Mouse (Mus musculus): Measurements from ENCODE around the gene Trim28. TPM values are rescaled to one million over a fixed set of nuclear protein-coding genes. Genes with fewer than 3 reads are reported as not detected.

The Trim28 gene
- polyA plus RNA-seq, 1 experiment = 186 TPM

DNA sequence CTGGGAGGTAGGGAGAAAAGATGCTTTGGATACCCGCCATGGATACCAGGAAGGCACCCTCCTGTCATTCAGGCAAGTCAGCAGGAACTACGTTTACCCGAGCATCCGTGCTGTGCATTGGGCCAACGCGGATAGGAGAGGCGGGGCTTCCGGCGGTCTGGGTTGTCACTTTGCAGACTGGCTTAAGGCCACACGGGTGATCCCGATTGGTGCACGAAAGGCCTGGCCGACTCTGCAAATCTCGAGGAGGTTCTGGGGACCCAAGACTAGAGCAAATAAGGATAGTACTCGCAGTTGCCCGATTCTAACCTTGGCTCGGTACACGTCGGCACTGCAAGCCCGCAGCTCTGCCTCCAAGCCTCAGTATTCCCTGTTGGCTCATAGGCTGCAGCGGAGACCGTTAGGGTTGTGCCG lies 33.2 kb upstream of the Trim28 start, which contains the start of gene Zfp324:
Zfp324 (plus strand) TSS at position 161 of the 414 bp plus-strand sequence.
- Histone ChIP-seq H3K4me3 (ENCODE audit: insufficient read depth, low read depth, low read length) (peak within 1 kb of the TSS; percentile 91), H3K36me3 (ENCODE audit: control insufficient read depth, insufficient read depth, low read length) (no peaks in the 10 kb centered on the region; the same call in 1 of the 2 replicates), H3K4me1 (ENCODE audit: control insufficient read depth, insufficient read depth, low read length) (0 out of 2 replicates have a peak, but pooled peaks cover 3% of the 10 kb centered on the region), H3K27ac (ENCODE audit: insufficient read depth, low read depth, low read length) (peak within 1 kb of the TSS; percentile 85), H3K27me3 (replicated peaks; ENCODE audit: control insufficient read depth, insufficient read depth, low read length) (no peaks in the 10 kb centered on the region)
- TF ChIP-seq POLR2A (IDR thresholded peaks at IDR 0.05; ENCODE audit: low read depth, low read length) (peak; percentile 64), CTCF (conservative IDR thresholded peaks at IDR 0.05; ENCODE audit: insufficient read depth, insufficient read length, low read depth, low read length) (no peak)
- under 1% methylated on average over 23 of the region's 23 CpGs for WGBS
- peak; percentile 96 for DNase-seq

DNA sequence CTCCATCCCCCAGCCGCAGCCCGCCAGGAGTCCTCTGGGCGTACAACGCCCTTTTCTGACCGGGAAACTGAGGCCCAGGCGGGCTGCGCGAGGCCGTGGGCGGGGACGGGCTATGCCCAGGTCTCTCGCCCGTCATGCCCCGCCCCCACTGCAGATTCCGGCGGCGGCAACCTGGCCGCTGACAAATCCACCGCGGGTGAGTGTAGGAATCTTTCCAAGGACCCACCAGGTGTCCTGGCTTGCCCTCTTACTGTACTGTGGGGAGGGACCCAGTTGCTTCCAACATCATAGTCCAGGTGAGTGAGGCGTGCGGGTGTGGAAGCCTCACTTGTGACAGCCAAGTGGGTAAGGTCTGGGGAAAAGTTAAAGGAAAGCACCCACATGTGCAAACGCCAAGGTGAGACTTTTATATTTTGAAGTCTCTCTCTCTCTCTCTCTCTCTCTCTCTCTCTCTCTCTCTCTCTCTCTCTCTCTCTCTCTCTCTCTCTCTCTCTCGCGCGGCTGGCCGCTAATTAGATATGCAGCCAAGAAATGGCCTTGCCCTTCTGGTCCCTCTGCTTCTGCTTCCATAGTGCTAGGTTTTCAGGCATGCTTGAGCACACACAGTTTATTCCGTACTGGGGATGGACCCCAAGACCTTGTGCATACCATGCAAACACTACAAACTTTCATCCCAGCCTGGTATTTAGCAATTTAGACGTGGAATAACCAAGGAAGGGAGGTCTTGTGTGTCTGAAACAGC lies 32.6 kb upstream of the Trim28 start:
- no peak for TF ChIP-seq CTCF (conservative IDR thresholded peaks at IDR 0.05; ENCODE audit: insufficient read depth, insufficient read length, low read depth, low read length)
- no peak for TF ChIP-seq POLR2A (IDR thresholded peaks at IDR 0.05; ENCODE audit: low read depth, low read length)
- under 1% methylated on average over 29 of the region's 29 CpGs for WGBS
- Histone ChIP-seq H3K36me3 (ENCODE audit: control insufficient read depth, insufficient read depth, low read length) (peaks cover 1% of the 10 kb centered on the region; the same call in 1 of the 2 replicates), H3K4me1 (ENCODE audit: control insufficient read depth, insufficient read depth, low read length) (0 out of 2 replicates have a peak, but pooled peaks cover 3% of the 10 kb centered on the region), H3K27me3 (replicated peaks; ENCODE audit: control insufficient read depth, insufficient read depth, low read length) (no peaks in the 10 kb centered on the region), H3K27ac (ENCODE audit: insufficient read depth, low read depth, low read length) (peak overlapping the region; percentile 85), H3K4me3 (ENCODE audit: insufficient read depth, low read depth, low read length) (peak overlapping the region; percentile 91)
- peak; percentile 76 for DNase-seq

DNA sequence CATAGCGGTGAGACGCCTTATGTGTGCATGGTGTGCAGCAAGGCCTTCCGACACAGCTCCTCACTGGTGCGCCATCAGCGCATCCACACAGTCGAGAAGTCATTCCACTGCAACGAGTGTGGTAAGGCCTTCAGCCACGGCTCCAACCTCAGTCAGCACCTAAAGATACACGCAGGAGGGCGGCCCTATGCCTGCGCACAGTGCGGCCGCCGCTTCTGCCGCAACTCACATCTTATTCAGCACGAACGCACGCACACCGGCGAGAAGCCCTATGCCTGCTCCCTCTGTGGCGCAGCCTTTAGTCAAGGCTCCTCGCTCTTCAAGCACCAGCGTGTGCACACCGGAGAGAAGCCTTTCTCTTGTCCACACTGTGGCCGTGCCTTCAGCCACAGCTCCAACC lies 28.0 kb upstream of the Trim28 start:
- Histone ChIP-seq H3K4me1 (ENCODE audit: control insufficient read depth, insufficient read depth, low read length) (no peaks in the 10 kb centered on the region), H3K27me3 (replicated peaks; ENCODE audit: control insufficient read depth, insufficient read depth, low read length) (no peaks in the 10 kb centered on the region), H3K4me3 (ENCODE audit: insufficient read depth, low read depth, low read length) (no peak overlapping the region), H3K36me3 (ENCODE audit: control insufficient read depth, insufficient read depth, low read length) (peaks cover 1% of the 10 kb centered on the region; the same call in 1 of the 2 replicates), H3K27ac (ENCODE audit: insufficient read depth, low read depth, low read length) (no peak overlapping the region)
- no peak for DNase-seq
- 95% methylated on average over 25 of the region's 25 CpGs for WGBS
- TF ChIP-seq CTCF (conservative IDR thresholded peaks at IDR 0.05; ENCODE audit: insufficient read depth, insufficient read length, low read depth, low read length) = no peak
- no peak for TF ChIP-seq POLR2A (IDR thresholded peaks at IDR 0.05; ENCODE audit: low read depth, low read length)

DNA sequence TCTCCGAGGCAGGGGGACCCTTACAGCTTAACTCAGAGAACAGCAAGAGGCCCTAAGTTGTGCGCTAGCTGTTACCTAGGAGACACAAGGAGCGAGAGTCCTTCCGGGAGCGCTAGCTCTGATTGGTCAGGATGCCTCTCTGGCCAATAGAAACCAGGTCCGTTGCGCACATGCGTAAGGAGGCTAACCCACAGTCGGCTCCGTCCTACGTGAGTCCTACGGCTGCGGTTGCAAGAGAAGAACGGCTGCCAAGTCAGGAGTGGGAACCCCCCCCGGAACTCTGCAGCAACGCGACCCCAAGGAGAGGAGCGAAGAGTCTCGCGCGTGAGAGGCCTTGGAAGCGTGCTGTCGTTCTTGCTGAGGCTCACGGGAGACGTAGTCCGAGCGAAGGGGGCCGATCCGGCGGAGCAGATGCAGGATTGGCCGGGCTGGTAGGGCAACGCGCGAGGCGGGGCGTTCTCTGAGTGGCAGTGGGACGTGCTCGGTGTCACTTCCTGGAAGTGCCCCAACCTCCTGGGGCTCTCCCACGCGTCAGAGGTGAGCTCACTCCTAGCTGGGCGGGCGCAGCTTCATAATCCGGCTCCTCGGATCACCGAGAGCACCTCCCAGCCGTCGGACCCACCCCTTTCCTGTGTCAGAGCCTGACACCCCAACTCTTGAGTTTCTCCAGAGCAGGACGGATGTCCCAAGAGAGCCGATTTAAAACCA lies 21.1 kb upstream of the Trim28 start, which contains the start of gene Zfp446:
Zfp446 (plus strand) TSS at position 167 of the 708 bp plus-strand sequence.
- no peaks in the 10 kb centered on the region for H3K36me3 ChIP-seq (ENCODE audit: control insufficient read depth, insufficient read depth, low read length)
- DNase-seq = peak; percentile 99
- H3K4me1 ChIP-seq (ENCODE audit: control insufficient read depth, insufficient read depth, low read length) = no peaks in the 10 kb centered on the region
- H3K27ac ChIP-seq (ENCODE audit: insufficient read depth, low read depth, low read length) = peak within 1 kb of the TSS; percentile 99
- TF ChIP-seq POLR2A (IDR thresholded peaks at IDR 0.05; ENCODE audit: low read depth, low read length) (peak; percentile 82), CTCF (conservative IDR thresholded peaks at IDR 0.05; ENCODE audit: insufficient read depth, insufficient read length, low read depth, low read length) (no peak)
- under 1% methylated on average over 49 of the region's 49 CpGs for WGBS
- no peaks in the 10 kb centered on the region for H3K27me3 ChIP-seq (replicated peaks; ENCODE audit: control insufficient read depth, insufficient read depth, low read length)
- H3K4me3 ChIP-seq (ENCODE audit: insufficient read depth, low read depth, low read length) = peak within 1 kb of the TSS; percentile 90

DNA sequence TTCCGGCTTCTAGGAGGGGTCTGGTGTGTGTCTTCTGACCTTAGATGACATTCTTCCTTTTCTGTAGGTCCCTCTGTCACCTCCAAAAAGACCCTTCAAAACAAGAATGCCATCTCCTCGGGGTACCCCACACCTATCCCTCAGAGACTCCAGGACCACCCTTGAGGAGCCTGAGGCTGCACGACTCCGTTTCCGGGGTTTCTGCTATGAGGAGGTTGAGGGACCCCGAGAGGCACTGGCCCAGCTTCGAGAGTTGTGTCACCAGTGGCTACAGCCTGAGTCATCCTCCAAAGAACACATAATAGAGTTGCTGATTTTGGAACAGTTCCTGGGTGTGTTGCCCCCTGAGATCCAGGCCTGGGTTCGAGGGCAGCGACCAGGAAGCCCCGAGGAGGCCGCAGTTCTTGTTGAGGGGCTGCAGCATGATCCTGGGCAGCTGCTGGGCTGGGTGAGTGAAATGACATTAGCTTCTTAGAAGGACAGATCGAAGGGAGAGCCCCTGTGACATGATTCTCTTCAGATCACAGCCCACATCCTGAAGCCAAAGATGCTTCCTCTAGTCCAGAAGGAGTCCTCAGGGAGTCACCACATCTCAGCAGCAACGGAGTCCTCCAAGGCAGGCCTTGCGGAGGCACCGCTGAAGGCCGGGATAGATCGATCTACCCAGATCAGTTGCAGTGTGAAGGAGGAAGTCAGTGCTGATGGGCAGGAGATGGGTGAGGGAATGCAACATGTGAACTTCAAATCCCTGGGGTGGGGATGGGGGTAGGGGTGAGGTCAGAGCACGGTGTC lies 19.8 kb upstream of the Trim28 start:
- no peak for DNase-seq
- H3K27ac ChIP-seq (ENCODE audit: insufficient read depth, low read depth, low read length) = no peak overlapping the region
- TF ChIP-seq POLR2A (IDR thresholded peaks at IDR 0.05; ENCODE audit: low read depth, low read length) = no peak
- TF ChIP-seq CTCF (conservative IDR thresholded peaks at IDR 0.05; ENCODE audit: insufficient read depth, insufficient read length, low read depth, low read length) = no peak
- no peaks in the 10 kb centered on the region for H3K36me3 ChIP-seq (ENCODE audit: control insufficient read depth, insufficient read depth, low read length)
- 78% methylated on average over 18 of the region's 18 CpGs for WGBS
- H3K27me3 ChIP-seq (replicated peaks; ENCODE audit: control insufficient read depth, insufficient read depth, low read length) = no peaks in the 10 kb centered on the region
- H3K4me1 ChIP-seq (ENCODE audit: control insufficient read depth, insufficient read depth, low read length) = no peaks in the 10 kb centered on the region
- H3K4me3 ChIP-seq (ENCODE audit: insufficient read depth, low read depth, low read length) = no peak overlapping the region

DNA sequence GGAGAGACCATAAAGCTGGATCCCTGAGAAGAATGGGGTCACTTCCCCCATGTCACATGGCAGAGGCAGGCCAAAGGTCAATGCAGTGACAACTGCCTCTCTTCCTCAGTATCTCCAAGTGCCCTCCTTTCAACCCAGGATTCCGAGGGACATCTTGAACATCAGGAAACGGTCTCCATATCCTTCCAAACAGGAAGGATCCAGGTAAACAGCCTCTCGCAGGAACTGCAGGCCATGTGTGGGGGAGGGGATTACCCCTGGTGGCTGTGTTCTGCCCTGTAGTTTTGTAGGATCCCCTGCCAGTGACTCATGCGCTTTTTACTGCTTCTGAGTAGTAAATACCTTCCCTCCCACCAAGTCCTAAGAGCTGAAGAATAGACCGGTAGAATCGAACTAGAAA lies 19.1 kb upstream of the Trim28 start:
- Histone ChIP-seq H3K27me3 (replicated peaks; ENCODE audit: control insufficient read depth, insufficient read depth, low read length) (no peaks in the 10 kb centered on the region), H3K4me1 (ENCODE audit: control insufficient read depth, insufficient read depth, low read length) (no peaks in the 10 kb centered on the region), H3K4me3 (ENCODE audit: insufficient read depth, low read depth, low read length) (no peak overlapping the region), H3K36me3 (ENCODE audit: control insufficient read depth, insufficient read depth, low read length) (no peaks in the 10 kb centered on the region), H3K27ac (ENCODE audit: insufficient read depth, low read depth, low read length) (no peak overlapping the region)
- no peak for DNase-seq
- 55% methylated on average over 6 of the region's 6 CpGs for WGBS
- no peak for TF ChIP-seq CTCF (conservative IDR thresholded peaks at IDR 0.05; ENCODE audit: insufficient read depth, insufficient read length, low read depth, low read length)
- TF ChIP-seq POLR2A (IDR thresholded peaks at IDR 0.05; ENCODE audit: low read depth, low read length) = no peak

Data from kidney, adult 2 months (tissue).